ENCODE assay signal across 9 mouse cellular contexts in genomic region chr10:81410350-81410749, GRCm38 (mm10). TPM values are rescaled to one million over a fixed set of nuclear protein-coding genes. Genes with fewer than 3 reads are reported as not detected.
DNase-seq lines count a peak whose midpoint lies in the region; ATAC-seq and TF ChIP-seq lines count a peak whose summit lies in the region.
"Had no signal": no experiment of that assay in that cellular context is flagged by ENCODE, and none has a peak within 500 bp of the region (broad histone marks: within the 10 kb centered on the region; RNA-seq: fewer than 3 reads in every experiment).

No protein-coding gene starts in this region.

- H3K27me3 ChIP-seq in kidney, adult 2 months (replicated peaks; ENCODE audit: control insufficient read depth, insufficient read depth, low read length) = no peaks in the 10 kb centered on the region
- peaks cover 3% of the 10 kb centered on the region; the same call in 1 of the 2 replicates for H3K27me3 ChIP-seq in hindbrain, embryonic 16.5 days (replicated peaks; ENCODE audit: control insufficient read depth, insufficient read depth, low read length)

- TF ChIP-seq POLR2A in kidney, adult 2 months (IDR thresholded peaks at IDR 0.05; ENCODE audit: low read depth, low read length) = peak; percentile 17
- TF ChIP-seq POLR2A in cortical plate, adult 2 months (IDR thresholded peaks at IDR 0.05; ENCODE audit: extremely low read depth, insufficient read depth, low read length) = no peak

- no peaks in the 10 kb centered on the region for H3K9me3 ChIP-seq in hindbrain, embryonic 16.5 days (ENCODE audit: control insufficient read depth, low read length)

- H3K9ac ChIP-seq in hindbrain, embryonic 16.5 days (ENCODE audit: low read depth, low read length) = no peak overlapping the region

- peaks cover 73% of the 10 kb centered on the region for H3K4me1 ChIP-seq in kidney, adult 2 months (ENCODE audit: control insufficient read depth, insufficient read depth, low read length)
- H3K4me1 ChIP-seq in cortical plate, adult 2 months (ENCODE audit: control insufficient read depth, insufficient read depth, low read length) = peaks cover 24% of the 10 kb centered on the region
- peaks cover 49% of the 10 kb centered on the region for H3K4me1 ChIP-seq in hindbrain, embryonic 16.5 days (ENCODE audit: control insufficient read depth, insufficient read depth, low read depth, low read length)

- no peak for TF ChIP-seq CTCF in kidney, adult 2 months (conservative IDR thresholded peaks at IDR 0.05; ENCODE audit: insufficient read depth, insufficient read length, low read depth, low read length)
- TF ChIP-seq CTCF in cortical plate, adult 2 months (IDR thresholded peaks at IDR 0.05; ENCODE audit: extremely low read depth, insufficient read depth, low read length) = no peak

- no peak overlapping the region for H3K4me2 ChIP-seq in hindbrain, embryonic 16.5 days (ENCODE audit: low read length)

- peak overlapping the region; percentile 97 for H3K27ac ChIP-seq in kidney, adult 2 months (ENCODE audit: insufficient read depth, low read depth, low read length)
- peak overlapping the region; percentile 45 for H3K27ac ChIP-seq in cortical plate, adult 2 months (ENCODE audit: insufficient read depth, low read length)
- 0 out of 2 replicates have a peak overlapping the region, but pooled peaks have one; percentile 81 for H3K27ac ChIP-seq in hindbrain, embryonic 16.5 days (ENCODE audit: low read depth, low read length)

- no peak overlapping the region for H3K4me3 ChIP-seq in kidney, adult 2 months (ENCODE audit: insufficient read depth, low read depth, low read length)
- H3K4me3 ChIP-seq in cortical plate, adult 2 months (ENCODE audit: insufficient read depth, low read length) = no peak overlapping the region
- H3K4me3 ChIP-seq in hindbrain, embryonic 16.5 days (ENCODE audit: low read length) = no peak overlapping the region

- peak; percentile 74 for DNase-seq in kidney, adult 2 months
- no peak for DNase-seq in kidney, postnatal 10 days
- peak; percentile 68 for DNase-seq in lung, postnatal 36 days
- DNase-seq in layer of hippocampus, adult 9-11 months = no peak
- no peak for DNase-seq in frontal cortex, postnatal 36 days (ENCODE audit: low spot score in 2 of 2)
- DNase-seq: midbrain, embryonic 14.5 days; thymus, adult 2 months had no signal

- no peaks in the 10 kb centered on the region; the same call in 1 of the 2 replicates for H3K36me3 ChIP-seq in kidney, adult 2 months (ENCODE audit: control insufficient read depth, insufficient read depth, low read length)
- peaks cover 14% of the 10 kb centered on the region for H3K36me3 ChIP-seq in hindbrain, embryonic 16.5 days (ENCODE audit: control insufficient read depth, insufficient read depth, low read length)

- WGBS in kidney, adult 2 months = 24% methylated on average over 4 of the region's 4 CpGs
- 70% methylated on average over 4 of the region's 4 CpGs for WGBS in hindbrain, embryonic 16.5 days

- no peak for ATAC-seq in hindbrain, embryonic 16.5 days

RNA-seq across cellular contexts. Expression of gene Smim24, which starts 17.5 kb away (rescaled TPM):
- 693 and 694 TPM in 2 replicates for polyA plus RNA-seq in kidney, adult 2 months (2012; rRNA removed)
- 2.5 and 3.0 TPM in 2 replicates for polyA plus RNA-seq in cortical plate, adult 2 months (2012; rRNA removed)
- polyA plus RNA-seq in hindbrain, embryonic 16.5 days (2015; fragmentation: Nextera tagmentation; extraction: Ambion mirVana) = 1.6 and 2.3 TPM in 2 replicates

RNA-seq across cellular contexts. Expression of gene Gm48552, which starts 21.5 kb away (rescaled TPM):
- polyA plus RNA-seq in kidney, adult 2 months (2012; rRNA removed) = 1.0 and 2.8 TPM in 2 replicates
- polyA plus RNA-seq in cortical plate, adult 2 months (2012; rRNA removed) = 6.8 and 7.8 TPM in 2 replicates
- polyA plus RNA-seq in hindbrain, embryonic 16.5 days (2015; fragmentation: Nextera tagmentation; extraction: Ambion mirVana) = 1.5 and 2.2 TPM in 2 replicates

RNA-seq across cellular contexts. Expression of gene Gm48551, which starts 26.1 kb away (rescaled TPM):
- polyA plus RNA-seq in kidney, adult 2 months (2012; rRNA removed) = 2.1 and 2.3 TPM in 2 replicates
- polyA plus RNA-seq in cortical plate, adult 2 months (2012; rRNA removed) = 5.8 and 5.9 TPM in 2 replicates
- polyA plus RNA-seq in hindbrain, embryonic 16.5 days (2015; fragmentation: Nextera tagmentation; extraction: Ambion mirVana) = 7.9 and 9.4 TPM in 2 replicates

RNA-seq across cellular contexts. Expression of gene Dohh, which starts 26.1 kb away (rescaled TPM):
- 60.6 and 79.8 TPM in 2 replicates for polyA plus RNA-seq in kidney, adult 2 months (2012; rRNA removed)
- 106 and 108 TPM in 2 replicates for polyA plus RNA-seq in cortical plate, adult 2 months (2012; rRNA removed)
- polyA plus RNA-seq in hindbrain, embryonic 16.5 days (2015; fragmentation: Nextera tagmentation; extraction: Ambion mirVana) = 99.8 and 108 TPM in 2 replicates

RNA-seq across cellular contexts. Expression of gene Fzr1, which starts 32.0 kb away (rescaled TPM):
- polyA plus RNA-seq in kidney, adult 2 months (2012; rRNA removed) = 41.1 and 49.8 TPM in 2 replicates
- polyA plus RNA-seq in cortical plate, adult 2 months (2012; rRNA removed) = 75.5 and 76.0 TPM in 2 replicates
- 149 and 156 TPM in 2 replicates for polyA plus RNA-seq in hindbrain, embryonic 16.5 days (2015; fragmentation: Nextera tagmentation; extraction: Ambion mirVana)

Comparison
In these comparisons a context has a peak if more than half of its experiments do, and no peak if none do; other contexts are left out.
1. DNase-seq: peak in kidney, adult 2 months (single experiment) and lung, postnatal 36 days (single experiment); none in kidney, postnatal 10 days (single experiment), layer of hippocampus, adult 9-11 months (single experiment) and frontal cortex, postnatal 36 days (0 of 2).
2. H3K27ac ChIP-seq: peak in every context shown above with its lines; median percentile 97 in kidney, adult 2 months; 81 in hindbrain, embryonic 16.5 days; 45 in cortical plate, adult 2 months.
3. RNA of gene Smim24, which starts 17.5 kb away (polyA plus RNA-seq): 693 to 694 TPM in kidney, adult 2 months; 2.5 to 3.0 TPM in cortical plate, adult 2 months and 1.6 to 2.3 TPM in hindbrain, embryonic 16.5 days; every median in the first group is over 100 times any median in the second.